Mouse (Mus musculus): ENCODE results near the gene Dlg3. TPM values are rescaled to one million over a fixed set of nuclear protein-coding genes. Genes with fewer than 3 reads are reported as not detected.

Dlg3 gene
- 13.1 TPM for polyA plus RNA-seq (2017; shearing (Covaris generic))

GRCm38 (mm10) chrX:100767181-100767884, at the start of gene Dlg3:
TSS of gene Dlg3 (plus strand) at chrX:100767722.

GRCm38 (mm10) chrX:100729665-100730188, 37.8 kb upstream of the Dlg3 start, which contains the start of gene Gdpd2:
TSS of gene Gdpd2 (plus strand) at chrX:100729873.

Other genes starting within 250 kb of the Dlg3 start
- 0.05 TPM for gene Dgat2l6, start 242.9 kb upstream of the Dlg3 start, polyA plus RNA-seq (2017; shearing (Covaris generic))
- gene Awat1, start 195.5 kb upstream of the Dlg3 start, polyA plus RNA-seq (2017; shearing (Covaris generic)): not detected
- not detected for gene P2ry4, start 172.9 kb upstream of the Dlg3 start, polyA plus RNA-seq (2017; shearing (Covaris generic))
- not detected for gene Arr3, start 162.2 kb upstream of the Dlg3 start, polyA plus RNA-seq (2017; shearing (Covaris generic))
- 0.77 TPM for gene Kif4, start 142.0 kb upstream of the Dlg3 start, polyA plus RNA-seq (2017; shearing (Covaris generic))
- 47.5 TPM for gene Pdzd11, start 141.2 kb upstream of the Dlg3 start, polyA plus RNA-seq (2017; shearing (Covaris generic))
- not detected for gene Gdpd2, start 37.8 kb upstream of the Dlg3 start, polyA plus RNA-seq (2017; shearing (Covaris generic))